Mouse (Mus musculus) inflammation-experienced regulatory T-cells, adult 6 months (primary cell): ENCODE measurements around the gene 4931414P19Rik. TPM values are rescaled to one million over a fixed set of nuclear protein-coding genes. Genes with fewer than 3 reads are reported as not detected.
"Not testable (repeated sequence)": the region's sequence is repeated elsewhere in the genome, so short reads cannot be mapped to it uniquely, and the experiment has no call there.

ENCODE experiments used
- ATAC-seq: one replicate; pipeline ENCODE4 v1.8.0; 2017
- polyA plus RNA-seq, 3 experiments: library from polyadenylated mRNA; unstranded; fragments of 100-300 nt; shearing (Covaris generic); gene quantifications; one replicate each; pipeline ENCODE4 v1.2.1; 2017

4931414P19Rik gene
- polyA plus RNA-seq, 3 experiments from 2014 or later: 1.5 to 2.5 (median 1.7) TPM

GRCm38 (mm10) chr14:54624976-54625375 is 19.2 kb upstream of the 4931414P19Rik start:
- ATAC-seq: no peak

- no peak for ATAC-seq
These were observed 17.5 kb upstream of the 4931414P19Rik start for GRCm38 (mm10) chr14:54623334-54623733.

DNA sequence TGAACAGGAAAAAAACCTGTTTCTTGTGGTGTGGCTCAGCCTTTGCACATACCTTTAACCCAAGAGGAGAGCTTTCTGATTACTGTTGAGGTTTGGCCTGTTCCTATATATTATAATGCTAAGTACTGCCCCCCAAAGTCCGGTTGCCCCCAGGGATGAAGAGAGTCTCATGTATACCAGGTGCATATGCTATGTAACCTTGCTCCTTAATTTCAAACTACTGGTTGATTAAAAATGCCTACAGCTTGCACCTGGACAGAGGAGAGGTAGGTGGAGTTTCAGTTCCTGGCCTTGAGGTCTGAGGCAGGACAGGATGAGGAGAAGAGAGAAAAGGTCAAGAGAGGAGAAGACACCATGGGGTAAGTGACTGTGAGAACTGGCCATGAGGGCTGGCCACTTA is 15.3 kb upstream of the 4931414P19Rik start, which contains the start of gene Psmb11:
TSS of gene Psmb11 (plus strand) at position 301 of the 400 bp plus-strand sequence.
- ATAC-seq: no peak

DNA sequence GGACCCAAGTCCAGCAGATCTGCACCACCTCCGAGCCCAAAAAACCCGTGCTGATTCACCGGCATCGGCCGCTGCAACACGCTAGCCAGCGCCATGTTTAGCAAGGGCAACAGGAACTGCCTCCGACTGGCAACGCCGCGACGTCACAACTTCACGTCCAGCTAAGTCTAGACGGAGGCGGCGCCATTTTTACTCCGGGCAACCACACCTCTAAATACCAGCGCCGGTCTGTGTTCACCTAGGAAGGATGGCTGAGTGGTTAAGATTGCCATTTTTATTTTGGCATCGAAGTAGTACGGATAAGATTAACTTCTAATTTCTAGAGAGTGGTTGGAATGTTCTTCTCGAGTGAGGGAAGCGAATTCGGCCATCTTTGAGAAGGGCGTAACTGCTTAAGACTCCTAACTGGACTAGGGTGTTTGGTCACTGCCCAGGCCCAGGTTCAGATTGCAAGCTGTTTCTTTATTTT is 12.1 kb upstream of the 4931414P19Rik start, which contains the start of gene Psmb5:
TSS of gene Psmb5 (minus strand) at position 126 of the 469 bp plus-strand sequence.
- peak; percentile 98 for ATAC-seq

- peak; percentile 61 for ATAC-seq
These were observed 11.5 kb upstream of the 4931414P19Rik start for GRCm38 (mm10) chr14:54617152-54617896.

DNA sequence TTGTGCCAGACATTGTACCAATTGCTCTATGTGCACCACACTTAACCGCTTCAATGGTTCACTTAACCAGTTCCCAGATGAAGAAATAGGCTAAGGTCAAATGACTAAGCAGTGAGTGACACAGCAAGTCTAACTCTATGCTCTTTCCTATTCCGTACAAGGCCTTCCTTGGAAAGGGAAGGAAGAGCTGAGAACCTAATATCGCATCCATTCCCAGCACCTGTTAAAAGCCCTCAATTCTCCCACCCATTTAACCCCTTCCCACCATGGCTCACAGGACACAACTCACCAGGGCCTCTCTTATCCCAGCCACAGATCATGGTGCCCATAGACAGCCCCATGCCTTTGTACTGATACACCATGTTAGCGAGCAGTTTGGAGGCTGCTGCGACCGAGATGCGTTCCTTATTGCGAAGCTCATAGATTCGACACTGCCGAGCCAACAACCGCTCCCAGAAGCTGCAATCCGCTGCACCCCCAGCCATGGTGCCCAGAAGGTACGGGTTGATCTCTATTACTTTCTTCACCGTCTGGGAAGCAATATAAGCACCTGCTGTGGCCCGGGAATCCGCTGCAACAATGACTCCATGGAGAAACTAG is 10.5 kb upstream of the 4931414P19Rik start:
- no peak for ATAC-seq

DNA sequence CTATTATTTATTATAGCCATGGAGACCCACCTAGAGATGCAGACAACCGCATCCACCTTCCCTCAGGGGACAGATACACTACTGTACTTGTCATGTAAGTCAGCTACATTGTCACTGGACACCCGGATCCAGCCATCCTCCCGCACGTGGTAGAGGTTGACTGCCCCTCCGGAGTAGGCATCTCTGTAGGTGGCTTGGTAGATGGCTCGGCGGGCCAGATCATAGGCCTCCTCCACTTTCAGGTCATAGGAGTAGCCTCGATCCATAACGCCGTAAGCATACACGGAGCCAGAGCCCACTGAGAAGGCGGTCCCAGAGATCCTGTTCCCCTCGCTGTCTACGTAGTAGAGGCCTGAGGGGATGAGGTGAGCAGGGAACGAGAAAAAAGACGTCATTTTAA is 8.3 kb upstream of the 4931414P19Rik start:
- not testable (repeated sequence) for ATAC-seq

- ATAC-seq: no peak
These were observed 4.9 kb upstream of the 4931414P19Rik start for GRCm38 (mm10) chr14:54610648-54611047.

- ATAC-seq: peak; percentile 35
These were observed 4.2 kb upstream of the 4931414P19Rik start for GRCm38 (mm10) chr14:54609962-54610361.

GRCm38 (mm10) chr14:54609245-54609644 is 3.5 kb upstream of the 4931414P19Rik start:
- ATAC-seq: no peak

DNA sequence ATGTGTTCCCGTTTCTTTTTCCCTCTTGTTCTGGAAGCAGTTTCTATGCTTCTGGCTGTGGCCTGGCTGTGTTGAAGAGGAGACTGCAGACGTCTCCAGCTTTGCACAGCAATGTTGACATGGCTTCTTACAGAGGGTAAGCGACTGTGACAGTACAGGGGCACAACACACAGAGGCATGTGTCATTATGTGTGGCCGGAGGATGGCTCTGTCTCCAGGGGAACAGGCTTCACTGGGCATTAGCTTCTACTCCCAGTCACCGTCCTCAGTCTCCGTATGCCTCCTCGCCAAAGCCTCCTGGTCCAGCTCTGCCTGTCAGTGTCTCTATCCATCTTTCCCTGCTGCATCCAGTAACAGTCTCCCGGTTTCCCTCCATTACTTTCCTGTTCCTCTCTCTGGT is 1.4 kb upstream of the 4931414P19Rik start:
- no peak for ATAC-seq

GRCm38 (mm10) chr14:54603686-54604085 is 2.1 kb downstream of the 4931414P19Rik start:
- ATAC-seq: no peak

DNA sequence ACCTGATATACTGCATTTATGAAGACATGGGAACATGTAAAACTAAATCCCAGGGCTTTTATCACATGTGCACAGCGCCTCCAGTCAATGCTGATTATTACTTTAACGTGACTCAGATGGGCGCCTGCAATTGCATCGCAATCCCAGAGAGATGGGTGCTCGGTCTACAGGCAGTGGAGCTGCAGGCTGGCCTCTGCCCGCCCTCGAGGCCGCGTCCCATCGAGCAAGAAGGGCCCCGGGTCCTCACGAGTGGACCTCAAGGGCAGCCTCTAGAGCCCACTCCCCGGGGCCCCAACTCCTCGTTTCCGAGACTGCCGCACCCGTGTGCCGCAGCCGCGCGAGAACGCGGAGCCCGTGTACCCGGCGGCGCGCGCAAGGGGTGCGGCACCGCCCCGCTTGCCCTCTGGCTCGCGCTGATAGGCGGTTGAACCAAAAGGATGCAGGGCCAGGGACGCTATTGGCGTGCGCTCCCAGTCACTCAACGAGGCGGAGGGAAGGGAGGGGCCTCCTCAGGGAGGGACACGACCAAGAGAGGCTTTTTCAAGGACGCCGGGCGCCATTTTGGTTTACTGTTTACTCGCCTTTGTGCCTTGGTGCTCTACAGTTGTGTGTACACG is 2.6 kb downstream of the 4931414P19Rik start:
- peak; percentile 99 for ATAC-seq

DNA sequence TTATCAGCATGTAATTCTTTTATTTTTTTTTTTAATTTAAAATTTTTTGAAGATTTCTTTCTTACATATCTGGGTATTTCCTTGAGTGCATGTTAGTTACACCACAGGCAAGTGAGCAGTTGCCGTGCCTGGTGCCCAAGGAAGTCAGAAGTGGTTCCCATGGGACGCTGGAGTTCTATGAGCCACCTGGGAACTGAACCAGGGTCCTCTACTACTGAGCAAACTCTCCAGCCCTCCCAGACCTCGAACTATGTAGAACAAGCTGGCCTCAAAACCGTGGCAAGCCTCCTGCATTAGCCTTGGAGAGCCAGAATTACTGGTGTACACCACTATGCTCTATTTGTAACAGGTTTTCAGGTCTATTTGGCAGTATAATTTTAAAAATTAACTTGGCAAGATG is 3.2 kb downstream of the 4931414P19Rik start:
- no peak for ATAC-seq

DNA sequence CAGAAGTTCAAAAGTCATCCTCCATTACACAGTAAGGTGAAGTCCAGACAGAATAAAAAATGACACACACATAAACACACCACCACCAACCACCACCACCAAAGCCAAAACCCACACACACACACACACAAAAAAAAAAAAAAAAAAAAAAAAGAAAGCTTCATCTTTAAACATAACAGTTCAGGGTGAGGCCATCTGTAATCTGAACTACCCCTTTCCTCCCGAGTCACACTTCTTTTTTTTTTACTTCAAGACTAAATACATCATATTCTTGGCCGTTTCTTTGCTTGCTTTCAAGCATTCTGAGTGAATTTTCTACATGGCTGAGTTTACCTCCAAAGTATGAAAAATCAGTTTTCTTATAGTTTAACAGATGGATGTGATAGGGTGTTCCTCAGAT is 4.2 kb downstream of the 4931414P19Rik start:
- no peak for ATAC-seq

DNA sequence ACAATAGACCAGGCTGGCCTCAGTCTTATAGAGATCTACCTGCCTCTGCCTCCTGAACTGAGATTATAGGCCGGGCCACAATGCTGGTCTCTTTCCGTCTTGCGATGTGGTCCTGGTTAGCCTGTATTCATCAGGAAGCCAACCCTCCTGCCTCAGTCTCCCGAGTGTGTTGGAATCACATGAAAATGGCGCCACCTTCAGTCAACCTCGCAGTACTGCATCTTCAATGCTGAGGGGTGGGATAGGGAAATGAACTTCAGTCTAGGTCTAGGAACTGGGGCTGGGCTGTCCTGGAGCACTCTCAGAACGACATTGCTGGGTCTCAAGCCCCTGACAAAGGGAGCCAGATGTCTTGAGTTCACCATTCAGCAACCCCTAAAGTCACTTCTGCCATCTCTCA is 8.7 kb downstream of the 4931414P19Rik start:
- no peak for ATAC-seq

DNA sequence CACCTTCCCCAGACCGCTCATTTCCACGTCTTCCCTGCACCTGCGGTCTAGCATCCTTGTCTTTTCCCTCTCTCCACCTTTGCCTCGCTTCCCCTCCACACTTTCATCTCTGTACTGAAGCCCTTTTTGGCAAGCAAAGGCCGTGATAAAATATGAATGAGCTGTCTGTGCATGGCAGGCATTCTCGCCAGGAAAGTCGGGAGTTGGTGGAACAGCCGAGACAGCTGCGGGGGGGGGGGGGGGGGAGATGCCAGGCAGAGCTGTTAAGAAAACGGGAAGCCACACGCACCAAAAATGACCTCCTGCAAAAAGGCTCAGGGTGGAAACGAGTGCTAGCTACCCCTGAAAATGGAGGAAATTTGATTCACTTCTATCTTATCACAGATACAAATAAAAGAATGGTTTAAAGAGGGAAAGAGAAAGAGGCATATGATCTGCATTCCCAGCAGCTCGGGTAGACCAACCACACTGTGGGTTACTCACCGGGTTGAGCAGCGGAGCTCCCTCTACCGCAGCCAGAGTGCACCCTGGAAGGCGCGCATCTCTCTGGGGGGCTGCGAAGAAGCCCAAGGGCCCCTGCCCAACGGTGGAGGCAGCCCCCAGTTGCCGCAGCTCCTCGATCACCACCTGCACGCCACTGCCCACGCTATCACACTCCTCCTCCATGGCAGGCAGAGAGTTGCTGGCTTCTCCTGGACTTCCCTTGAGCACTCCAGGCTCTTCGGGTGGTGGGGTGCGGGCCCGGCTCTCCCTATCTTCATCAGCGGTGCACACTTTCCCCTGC is 11.0 kb downstream of the 4931414P19Rik start:
- ATAC-seq: no peak

DNA sequence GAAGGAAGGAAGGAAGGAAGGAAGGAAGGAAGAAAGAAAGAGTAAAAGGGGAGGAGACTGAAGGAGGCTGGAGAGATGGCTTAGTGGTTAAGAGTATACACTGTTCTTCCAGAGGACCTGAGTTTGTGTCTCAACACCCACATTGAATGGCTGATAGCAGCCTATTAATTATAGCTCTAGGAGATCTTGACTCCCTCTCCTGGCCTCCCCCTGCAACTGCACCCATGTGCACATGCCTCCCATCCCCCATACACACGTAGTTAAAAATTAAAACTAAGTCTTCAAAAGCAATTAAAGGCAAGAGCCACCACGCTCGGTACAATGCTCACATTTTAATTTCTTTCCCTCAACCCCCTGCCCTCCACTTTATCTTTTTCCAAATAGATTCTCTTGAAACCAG is 11.7 kb downstream of the 4931414P19Rik start:
- ATAC-seq: no peak

GRCm38 (mm10) chr14:54592319-54592934 is 13.4 kb downstream of the 4931414P19Rik start:
- ATAC-seq: no peak

DNA sequence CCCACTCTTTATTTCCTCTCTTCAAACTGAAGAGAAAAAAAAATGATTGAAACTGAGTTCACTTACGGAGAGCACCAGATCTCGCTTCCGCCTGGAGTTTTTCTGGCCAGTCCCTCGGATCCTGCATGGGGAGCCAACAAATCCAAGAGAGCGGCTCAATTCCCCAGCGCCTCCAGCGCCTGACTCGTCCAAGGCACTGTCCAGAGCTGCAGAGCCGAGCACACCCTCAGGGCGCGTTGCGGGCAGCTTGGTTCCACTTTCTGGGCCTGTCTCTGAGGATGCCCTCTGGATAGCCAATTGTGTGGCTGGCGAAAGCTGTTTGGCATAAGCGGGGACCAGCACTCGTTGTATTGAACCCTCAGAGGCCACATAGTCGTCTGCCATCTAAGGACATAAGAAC is 14.7 kb downstream of the 4931414P19Rik start:
- no peak for ATAC-seq

DNA sequence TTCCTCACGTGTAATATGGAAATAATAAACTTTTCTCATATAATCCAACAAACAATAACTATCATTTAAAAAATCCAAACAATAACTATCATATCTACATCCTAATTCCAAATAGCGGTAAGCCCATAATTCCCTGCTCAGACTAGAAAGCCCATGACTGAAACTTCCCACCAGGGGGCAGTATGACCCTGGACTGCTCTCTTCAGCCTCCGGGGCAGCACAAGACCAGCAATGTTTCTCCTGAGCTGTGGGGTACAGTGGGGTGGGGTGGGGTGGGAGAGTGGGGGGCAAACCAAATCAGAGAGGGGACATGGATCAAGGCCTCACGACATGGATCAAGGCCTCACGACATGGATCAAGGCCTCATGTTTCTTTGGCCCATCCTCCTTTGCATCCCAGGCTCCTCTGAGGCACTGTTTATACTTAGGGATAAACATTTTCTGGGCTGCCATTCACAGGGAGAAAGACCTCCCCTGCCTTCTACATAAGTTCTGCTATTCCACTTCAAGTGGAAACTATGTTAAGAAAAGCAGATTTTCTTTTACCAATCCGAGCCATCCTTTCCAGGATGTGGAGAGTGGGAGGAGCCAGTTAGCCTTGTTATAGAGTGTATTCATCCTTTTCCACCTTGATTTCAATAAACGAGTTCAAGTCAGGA is 22.0 kb downstream of the 4931414P19Rik start:
- no peak for ATAC-seq

GRCm38 (mm10) chr14:54582536-54582935 is 23.3 kb downstream of the 4931414P19Rik start:
- ATAC-seq: no peak
